Mouse (Mus musculus) skeletal muscle tissue, adult 2 months (tissue): ENCODE measurements around the gene Oxct2b.
"Not testable (repeated sequence)": the region's sequence is repeated elsewhere in the genome, so short reads cannot be mapped to it uniquely, and the experiment has no call there.

Experiments
- DNase-seq: peaks from one replicate; pipeline ENCODE4 v3.0.0-alpha.2; 2012; ENCODE audit warnings: low read depth, low spot score

Oxct2b gene

GRCm38 (mm10) chr4:123112216-123112764 lies 3.8 kb upstream of the Oxct2b start:
- no peak for DNase-seq

GRCm38 (mm10) chr4:123114651-123115050 lies 1.4 kb upstream of the Oxct2b start:
- not testable (repeated sequence) for DNase-seq

DNA sequence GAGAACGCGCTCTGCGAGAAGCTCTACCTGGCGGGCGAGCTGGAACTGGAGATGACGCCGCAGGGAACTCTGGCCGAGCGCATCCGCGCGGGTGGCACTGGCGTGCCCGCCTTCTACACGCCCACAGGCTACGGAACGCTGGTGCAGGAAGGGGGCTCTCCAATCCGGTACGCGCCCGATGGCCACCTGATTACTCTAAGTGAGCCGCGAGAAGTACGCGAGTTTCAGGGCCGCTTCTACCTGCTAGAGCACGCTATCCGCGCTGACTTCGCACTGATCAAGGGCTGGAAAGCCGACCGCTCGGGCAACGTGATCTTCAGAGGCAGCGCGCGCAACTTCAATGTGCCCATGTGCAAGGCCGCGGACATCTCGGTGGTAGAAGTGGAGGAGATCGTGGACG lies 574 bp downstream of the Oxct2b start:
- not testable (repeated sequence) for DNase-seq

- DNase-seq, result no peak
Observed at GRCm38 (mm10) chr4:123121286-123121685, 5.2 kb downstream of the Oxct2b start.

DNA sequence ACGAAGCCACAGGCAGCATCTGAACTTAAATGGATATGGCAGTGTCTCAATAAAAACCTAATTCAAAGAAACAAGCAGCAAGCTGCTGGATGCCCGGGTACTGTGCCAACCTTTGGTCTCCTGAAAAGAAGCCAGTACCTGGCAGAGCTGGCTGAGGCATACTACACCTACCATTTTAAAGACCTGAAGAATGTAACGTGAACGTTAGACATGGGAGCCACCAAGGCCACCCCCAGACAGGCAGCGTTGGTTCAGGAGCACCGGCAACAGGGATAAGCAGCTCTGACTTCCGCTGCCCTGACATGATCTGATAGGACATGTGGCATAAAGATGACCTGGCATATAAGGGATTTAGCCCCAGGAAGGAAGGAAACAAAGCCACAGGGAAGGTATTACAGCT lies 10.6 kb downstream of the Oxct2b start:
- no peak for DNase-seq

DNA sequence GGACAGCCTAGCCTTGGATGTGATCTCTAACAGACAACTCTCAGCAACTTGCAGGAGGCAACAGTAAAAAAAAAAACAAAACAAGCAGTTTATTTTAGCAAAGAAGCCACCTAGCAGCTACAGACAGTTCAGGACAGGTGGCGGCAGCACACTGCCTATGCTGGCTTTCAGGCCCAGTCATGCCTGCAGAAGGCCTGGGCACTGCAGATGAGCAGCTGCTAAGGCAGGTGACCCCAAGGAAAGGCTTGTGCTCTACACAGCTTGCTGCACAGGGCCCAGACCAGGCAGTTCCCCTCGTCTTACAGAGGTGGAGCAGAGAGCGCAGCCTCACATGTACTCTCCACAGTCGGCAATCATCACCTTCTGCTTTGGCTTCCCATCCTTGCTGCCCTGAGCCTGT lies 11.0 kb downstream of the Oxct2b start:
- no peak for DNase-seq

DNA sequence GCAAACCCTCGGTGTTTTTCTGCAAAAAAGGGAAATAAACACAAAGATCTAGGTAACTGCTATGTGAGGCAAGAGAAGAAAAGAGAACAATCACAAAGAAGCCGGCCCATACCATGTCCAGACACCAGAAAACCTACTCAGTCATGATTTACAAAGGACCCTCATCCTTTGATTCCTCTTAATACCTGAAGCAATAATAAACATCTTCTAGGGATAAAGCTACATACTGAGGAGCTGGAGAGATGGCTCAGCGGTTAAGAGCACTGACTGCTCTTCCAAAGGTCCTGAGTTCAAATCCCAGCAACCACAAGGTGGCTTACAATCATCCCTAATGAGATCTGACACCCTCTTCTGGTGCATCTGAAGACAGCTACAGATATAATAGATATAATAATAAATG lies 21.5 kb downstream of the Oxct2b start:
- DNase-seq, result no peak

- peak; percentile 81 for DNase-seq
Observed at GRCm38 (mm10) chr4:123139513-123140154, 23.6 kb downstream of the Oxct2b start, which contains the start of gene Ppie. Gene Ppie, minus strand, starts transcription at chr4:123139951.

- no peak for DNase-seq
Observed at GRCm38 (mm10) chr4:123147446-123148150, 31.5 kb downstream of the Oxct2b start.

DNA sequence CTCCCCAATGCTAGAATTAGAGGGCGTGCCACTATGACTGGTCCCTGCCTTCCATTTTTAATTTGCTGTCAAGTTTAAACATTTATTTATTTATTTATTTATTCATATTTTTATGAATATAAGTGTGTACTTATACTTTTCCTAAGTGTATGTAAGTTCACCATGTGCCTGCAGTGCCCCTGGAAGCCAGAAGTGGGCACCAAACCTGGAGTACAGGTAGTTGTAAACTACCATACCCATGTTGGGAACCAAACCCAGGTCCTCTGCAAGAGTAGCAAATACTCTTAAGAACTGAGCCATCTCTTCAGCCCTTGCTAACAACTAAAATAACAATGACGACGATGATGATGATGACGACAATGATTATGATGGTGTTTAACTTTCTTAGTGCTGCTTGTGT lies 35.9 kb downstream of the Oxct2b start:
- no peak for DNase-seq

DNA sequence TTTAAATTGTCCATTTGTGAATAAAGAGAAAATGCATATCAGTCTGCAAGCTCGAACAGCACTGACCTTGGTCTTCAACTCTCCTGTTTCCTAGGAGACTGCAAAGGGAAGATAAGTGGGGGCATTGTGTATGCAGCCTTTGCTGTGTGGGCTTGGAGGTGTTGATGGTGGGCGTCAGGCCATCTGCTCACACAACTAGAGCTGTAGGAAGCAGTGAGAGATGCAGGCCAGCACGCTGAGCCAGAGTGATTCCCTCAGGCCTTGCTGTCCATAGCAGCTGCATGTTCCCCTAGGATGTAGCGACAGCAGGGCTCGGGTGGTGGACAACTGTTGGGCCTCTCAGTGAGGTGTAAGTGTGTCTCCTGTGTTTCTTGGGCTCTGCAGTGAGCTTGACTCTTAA lies 36.9 kb downstream of the Oxct2b start:
- DNase-seq, result no peak

DNA sequence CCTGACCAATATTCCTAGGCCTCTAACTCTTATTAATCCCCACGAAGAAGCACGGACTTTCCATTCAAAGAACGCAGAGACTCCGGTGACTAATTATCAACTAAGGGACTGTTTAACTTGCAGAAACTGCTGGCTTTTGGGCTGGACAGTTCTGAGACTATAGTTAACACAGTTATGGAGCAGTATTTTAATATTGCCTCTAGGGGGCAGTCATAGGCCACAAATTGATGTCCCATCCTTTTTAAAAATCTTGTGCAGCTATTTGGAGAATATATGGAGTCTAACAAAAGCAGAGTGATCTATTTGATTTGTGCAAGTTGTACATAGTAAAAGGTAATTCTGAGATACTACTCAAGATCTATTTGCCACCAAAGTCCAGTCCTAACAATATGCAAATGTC lies 38.9 kb downstream of the Oxct2b start:
- peak; percentile 17 for DNase-seq

GRCm38 (mm10) chr4:123155427-123155826 lies 39.4 kb downstream of the Oxct2b start:
- DNase-seq, result no peak

DNA sequence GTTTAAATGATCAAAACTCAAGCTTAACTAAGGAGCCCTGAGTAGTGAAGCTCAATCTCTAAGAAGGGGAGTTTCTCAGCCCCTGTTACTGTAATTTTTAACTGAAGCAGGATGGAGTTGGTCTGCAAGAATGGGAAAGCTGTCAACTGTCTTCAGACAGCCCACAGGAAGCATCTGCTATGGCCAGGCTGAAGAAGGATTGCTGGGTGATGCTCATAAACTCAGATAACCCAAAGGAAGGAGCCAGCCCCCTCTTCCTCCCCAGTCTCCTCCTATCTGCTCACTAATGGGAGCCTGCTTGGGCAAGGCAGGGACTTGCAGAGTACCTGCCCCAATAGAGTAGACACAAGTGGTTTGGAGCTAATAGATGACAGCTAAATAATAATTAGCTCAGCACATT lies 39.8 kb downstream of the Oxct2b start:
- DNase-seq, result no peak

DNA sequence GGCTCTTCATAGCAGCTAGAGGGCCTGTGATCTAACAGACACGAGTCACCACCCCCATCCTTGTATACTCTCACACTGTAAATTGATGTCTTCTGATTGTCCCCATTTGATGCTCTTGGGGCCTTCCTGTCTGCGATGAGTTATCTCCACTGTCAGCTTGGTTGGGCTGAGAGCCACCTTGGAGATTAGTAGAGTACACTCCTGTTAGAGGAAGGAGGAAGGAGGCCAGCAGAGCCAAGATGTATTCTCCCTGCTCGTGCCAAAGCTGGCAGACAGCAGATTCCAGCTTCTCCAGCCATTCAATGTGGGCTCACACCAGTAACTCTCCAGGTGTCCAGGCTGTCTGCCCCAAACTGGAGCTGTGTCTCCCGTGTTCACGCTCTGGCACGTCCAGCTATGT lies 44.5 kb downstream of the Oxct2b start:
- no peak for DNase-seq

DNA sequence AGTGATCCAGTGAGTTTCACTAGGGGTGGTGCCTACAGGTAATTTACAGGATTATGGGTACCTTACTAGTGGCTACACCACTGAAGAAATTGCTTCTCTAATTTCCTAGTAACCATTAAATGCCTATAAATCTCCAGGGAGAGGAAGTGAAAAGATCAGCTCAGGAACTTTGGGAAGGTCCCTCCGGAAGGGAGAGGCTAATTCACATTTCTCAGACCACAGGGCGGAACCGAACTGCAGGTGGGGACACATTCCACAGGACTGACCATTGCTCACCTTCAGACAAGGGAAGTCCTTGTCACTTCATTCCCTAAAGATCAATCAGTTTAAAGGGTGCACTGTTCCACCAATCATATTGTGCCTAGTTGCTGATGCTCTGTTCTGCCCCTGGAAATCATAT lies 45.2 kb downstream of the Oxct2b start:
- DNase-seq, result not testable (repeated sequence)

GRCm38 (mm10) chr4:123162305-123162917 lies 46.3 kb downstream of the Oxct2b start:
- no peak for DNase-seq

DNA sequence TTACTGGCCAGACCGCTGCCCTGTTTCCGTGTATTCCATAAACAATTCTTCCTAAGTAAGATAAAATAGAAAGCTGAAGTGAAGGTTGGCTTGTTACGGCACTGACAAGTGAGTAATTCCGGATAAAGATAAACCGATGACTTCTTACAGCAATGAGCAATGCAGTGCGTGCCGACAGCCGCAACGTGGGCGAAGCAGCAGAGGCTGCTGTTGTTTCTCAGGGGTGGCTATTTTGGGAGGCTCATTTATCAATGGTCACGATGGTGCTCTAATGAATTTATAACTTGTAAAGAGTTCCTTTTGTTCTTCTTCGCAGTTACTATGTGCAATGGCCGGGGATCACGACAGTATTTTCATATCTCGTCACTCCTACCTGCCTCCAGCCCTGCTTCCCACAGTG lies 48.1 kb downstream of the Oxct2b start:
- DNase-seq, result no peak
